Mouse (Mus musculus): Measurements from ENCODE around the gene Swsap1. TPM values are rescaled to one million over a fixed set of nuclear protein-coding genes. Genes with fewer than 3 reads are reported as not detected.

The Swsap1 gene
- total RNA-seq (2021): 10 to 100 TPM; 14.7 to 15.9 TPM

DNA sequence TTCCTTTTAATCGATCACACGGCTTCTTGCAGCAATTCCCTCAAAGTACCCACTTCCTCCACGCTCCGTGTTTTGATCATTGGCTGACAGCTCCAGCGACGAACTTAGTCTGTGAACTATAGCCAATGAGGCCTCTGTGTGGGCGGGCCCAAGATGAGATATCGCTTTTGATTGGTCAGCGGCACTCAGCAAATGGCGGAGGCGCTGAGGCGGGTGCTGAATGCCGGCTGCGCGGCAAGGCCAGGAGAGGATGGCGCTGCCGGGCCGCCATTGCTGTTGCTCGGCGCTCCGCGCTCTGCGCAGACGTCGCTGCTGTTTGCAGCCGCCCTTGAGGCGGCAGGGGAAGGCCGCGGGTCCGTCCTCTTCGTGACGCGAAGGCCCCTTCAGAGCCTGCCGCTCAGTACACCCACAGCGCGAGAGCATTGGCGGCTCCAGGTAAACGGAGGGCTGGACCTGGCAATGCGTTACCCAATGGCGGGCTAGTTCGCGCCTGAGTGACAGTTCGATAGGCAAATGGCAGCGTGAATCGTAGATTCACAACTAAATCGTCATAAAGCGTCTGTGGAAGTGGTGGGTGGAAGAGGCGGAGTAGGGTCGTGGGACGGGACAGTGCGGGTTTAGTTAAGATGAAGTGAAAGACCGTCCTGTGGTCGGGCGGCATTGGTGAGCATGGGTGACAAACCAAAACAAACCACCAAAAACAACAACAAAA is at the start of gene Swsap1:
Gene Swsap1 (plus strand): TSS at position 186 of the 712 bp plus-strand sequence.
- DNase-seq: peak; percentile 99

DNA sequence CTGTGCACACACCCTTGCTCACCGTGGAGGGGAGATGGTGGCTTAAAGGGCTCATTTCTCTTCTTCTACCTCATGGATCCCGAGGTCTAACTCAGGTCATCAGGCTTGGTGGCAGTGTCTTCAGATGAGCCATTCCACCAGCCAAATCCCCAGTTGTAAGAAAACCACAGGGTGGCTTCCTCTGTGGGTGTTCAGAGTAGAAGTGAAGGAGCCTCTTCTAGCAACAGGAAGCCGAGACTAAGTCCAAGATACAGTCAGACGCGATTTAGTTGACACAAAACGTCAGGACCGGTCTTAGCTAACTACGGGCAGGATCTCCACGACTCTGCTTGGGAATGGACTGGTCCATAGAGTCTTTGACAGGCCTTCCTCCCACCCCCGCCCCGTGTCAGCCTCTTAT is 47.3 kb upstream of the Swsap1 start:
- DNase-seq: no peak

DNA sequence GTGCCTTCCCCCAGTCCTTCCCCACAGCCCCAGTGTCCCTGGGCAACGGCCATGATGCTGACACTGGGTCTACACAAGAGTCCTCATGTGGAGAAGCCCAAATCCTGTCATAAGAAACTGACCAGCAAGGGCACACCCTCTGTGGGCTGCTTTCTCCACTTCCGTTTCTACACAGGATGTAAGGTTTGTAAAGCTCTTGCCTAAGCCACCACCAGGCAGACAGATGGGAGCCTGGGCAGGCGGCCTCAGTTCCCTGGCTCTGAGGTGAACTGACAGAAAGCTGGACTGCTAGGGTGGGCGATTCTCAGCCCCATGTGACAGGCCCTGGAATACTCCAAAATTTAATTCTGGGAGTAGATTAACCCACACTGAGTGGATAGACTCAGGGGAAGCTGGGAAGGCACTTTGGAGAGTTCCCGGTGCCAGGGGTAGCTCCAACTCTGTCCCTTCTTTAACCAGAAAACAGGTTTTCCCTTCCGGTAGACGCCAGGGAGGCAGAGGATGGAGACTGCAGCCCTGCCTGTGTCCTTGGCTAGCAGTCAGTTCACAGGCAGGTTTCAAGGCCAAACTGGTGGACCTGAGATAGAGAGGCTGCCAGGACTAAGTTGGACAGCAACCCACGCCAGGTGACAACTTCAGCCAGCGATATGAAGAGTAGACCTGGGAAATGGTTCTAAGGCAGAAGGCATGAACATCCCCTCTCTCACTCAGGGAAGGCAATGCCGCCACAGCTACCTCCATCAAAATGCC is 45.9 kb upstream of the Swsap1 start:
- no peak for DNase-seq

DNA sequence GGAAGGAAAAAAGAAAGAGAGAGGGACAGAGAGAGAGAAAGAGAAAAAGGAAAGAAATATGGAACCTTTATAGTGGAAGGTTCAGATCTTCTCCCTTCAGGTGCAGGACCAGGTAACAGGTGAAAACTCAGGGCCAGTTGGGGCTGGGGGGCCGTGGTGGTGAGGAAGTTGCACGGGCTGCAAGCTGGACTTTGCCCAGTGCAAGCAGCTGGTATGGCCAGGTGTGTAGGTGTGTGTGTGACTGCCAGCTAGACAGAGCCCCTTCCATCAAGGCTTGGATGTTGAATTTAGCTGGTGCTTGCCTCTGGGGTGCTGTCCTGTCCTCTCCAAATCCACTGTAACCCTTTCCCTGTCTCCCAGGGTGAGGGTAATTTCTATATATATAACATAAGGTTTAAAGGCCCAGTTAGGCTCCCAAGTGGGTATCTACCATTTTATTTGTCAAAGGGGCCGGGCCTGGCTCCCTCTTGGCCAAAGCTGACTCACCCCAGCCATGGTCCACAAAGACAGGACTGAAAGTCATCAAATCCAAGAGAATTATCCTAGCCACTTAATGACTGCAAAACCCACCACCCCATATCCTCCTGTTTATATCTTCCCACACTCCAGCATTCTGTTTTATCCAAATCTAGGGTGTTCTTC is 38.6 kb upstream of the Swsap1 start:
- DNase-seq: peak in 1 of 2 experiments; percentile 30

DNA sequence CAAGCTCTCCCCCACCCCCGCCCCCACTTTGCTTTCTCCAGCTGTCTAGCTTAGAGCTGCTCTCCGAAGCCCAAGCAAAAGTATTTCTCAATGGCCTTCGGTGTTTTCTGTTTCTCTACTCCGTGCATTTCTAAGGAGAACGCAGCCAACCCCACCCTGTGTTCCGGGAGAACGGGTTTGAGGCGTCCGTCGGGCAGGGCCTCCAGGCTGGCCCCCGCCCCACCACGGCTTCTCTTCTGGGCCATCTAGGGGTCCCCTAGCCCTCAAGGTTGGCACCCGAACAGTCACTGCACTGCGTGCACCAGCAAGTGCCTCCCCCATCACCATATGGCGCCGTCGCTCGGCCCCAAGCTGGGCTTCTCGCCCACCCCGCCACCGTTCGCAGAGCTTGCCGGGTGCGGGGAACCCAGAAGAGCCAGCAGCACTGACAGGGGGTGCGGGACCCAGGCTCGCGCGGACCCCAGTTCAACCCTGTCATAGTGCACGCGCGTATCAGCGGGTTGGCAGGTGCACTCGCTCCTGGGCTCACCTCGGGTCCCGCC is 38.0 kb upstream of the Swsap1 start:
- peak; percentile 87 for DNase-seq

DNA sequence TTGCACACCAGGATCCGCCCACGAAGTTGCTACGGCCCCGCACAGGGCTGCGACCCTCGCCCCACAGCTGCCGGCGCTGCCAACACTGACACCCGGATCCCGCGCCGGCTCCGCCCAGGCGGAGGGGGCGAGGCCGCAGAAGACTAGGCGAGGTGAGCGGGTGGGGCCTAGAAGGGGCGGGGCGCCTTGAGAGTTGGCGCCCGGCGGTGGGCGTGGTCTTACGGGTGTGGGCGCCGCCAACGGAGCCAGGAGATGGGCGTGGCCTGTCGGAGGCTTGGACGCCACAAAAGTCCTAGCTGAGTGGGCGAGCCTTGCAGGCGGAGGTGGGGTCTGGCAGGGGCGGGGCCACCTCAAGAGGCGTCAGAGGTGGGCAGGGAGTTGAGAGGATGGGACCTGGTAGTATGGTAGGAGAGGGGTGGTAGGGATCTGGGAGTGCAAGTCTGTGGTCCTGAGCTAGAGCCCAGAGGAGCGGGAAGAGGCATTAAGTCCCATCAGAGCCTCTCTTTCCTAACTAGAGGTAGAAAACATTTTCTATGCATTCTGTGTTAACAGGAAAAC is 37.4 kb upstream of the Swsap1 start, which contains the start of gene Rab3d:
Gene Rab3d (minus strand): TSS at position 158 of the 558 bp plus-strand sequence.
- DNase-seq: peak; percentile 87 to 89

DNA sequence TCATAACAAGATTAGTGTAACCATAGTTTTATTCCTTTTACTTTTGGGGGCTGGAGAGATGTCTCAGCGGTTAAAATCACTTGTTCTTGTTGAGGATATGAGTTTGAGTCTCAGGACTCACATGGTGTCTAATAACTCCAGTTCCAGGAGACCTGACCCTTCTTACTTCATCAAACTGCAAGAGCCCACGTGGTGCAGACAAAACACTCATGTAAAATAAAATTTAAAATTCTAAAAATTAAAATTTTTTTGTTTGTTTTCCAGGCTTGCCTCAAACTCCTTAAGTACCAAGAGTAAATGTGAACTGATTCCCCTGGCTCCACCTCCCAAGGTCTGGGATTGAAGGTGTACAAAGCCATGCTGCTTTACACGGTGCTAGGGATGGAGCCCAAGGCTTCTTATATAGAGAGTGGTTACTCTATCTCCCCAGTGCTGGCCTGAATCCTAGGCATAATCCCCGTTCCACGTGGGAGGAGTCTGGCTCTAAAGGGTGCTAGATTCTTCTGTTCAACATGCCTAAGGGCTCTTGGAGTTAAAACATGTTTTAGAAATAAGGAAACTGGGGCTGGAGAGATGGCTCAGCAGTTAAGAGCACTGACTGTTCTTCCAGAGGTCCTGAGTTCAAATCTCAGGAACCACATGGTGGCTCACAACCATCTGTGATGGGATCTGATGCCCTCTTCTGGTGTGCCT is 36.7 kb upstream of the Swsap1 start:
- no peak for DNase-seq

DNA sequence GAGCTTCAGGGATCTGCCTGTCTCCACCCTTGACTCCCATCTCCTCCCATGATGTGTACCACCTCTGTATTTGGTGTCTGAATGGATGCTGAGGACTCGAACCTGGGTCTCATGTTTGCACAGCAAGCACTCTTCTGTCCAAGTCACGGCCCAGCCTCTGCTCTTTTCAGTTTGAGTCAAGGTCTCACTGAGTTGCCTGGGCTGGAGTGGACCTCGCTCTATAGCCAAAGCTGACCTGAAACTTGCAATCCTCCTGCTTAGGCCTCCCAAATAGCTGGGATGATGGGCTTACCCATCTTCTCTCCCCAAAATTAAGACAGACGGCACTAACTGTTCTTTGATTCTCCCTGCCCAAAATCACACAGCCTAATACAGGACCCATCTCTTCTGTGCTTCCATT is 32.5 kb upstream of the Swsap1 start:
- DNase-seq: no peak

DNA sequence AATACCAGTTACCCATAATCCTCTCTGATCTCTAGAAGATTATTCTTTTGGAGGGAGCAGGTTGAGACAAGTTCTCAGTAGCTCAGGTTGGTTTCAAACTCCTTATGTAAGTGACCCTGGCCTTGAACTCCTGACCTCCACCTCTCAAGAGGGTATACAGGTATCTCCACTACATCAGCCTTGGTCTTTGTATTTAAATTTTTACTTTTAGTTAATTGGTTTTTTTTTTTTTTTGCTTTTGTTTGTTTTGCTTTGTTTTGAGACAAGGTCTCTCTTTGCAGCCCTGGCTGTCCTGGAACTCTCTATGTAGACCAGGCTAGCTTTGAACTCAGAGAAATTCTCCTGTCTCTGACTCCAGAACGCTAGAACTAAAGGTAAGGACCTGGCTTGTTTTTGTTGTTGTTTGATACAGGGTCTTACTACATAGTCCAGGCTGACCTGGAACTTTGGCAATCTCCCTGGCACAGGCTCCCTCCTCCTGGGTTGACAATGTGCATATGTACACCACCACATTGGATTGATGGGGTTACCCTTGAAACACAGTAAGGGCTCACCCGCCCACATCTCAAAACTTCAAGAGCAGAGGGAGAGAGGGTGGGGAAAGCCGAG is 32.0 kb upstream of the Swsap1 start:
- DNase-seq: no peak

DNA sequence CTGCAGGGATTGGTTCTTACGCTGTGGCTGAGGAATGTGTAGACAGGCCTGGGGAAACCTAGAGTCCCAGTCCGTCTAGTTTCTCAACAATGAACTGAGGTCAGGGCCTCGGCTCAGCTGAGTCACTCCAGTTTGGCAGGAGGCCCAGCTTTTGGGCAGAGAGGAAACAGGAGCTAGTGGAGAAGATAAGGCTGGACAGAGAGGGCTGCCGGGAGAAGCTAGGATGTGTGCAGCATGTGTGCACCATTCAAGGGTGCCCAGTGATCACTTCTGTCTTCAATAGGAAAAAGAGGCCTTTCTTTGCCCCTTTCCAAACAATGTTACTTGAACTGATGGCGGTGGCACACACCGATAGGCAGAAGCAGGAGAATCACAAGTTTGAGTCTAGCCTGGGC is 31.5 kb upstream of the Swsap1 start:
- DNase-seq: no peak

DNA sequence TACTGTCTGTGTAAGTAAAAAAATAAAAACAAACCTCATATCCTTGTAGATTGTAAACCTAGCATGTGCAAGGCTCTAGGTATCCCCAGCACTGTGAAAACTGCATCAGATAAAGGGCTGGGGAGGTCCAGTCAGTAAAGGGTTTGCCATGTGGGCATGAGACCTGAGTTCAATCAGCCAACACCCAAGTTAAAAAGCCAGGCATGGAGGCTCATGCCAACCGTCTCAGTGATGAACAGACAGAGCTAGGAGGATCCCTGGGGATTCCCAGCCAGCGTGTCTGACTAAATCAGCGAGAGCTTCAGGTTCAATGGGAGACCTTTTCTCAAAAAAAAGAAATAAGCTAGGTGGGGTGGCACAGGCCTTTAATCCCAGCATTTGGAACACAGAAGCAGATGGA is 30.5 kb upstream of the Swsap1 start:
- DNase-seq: no peak

DNA sequence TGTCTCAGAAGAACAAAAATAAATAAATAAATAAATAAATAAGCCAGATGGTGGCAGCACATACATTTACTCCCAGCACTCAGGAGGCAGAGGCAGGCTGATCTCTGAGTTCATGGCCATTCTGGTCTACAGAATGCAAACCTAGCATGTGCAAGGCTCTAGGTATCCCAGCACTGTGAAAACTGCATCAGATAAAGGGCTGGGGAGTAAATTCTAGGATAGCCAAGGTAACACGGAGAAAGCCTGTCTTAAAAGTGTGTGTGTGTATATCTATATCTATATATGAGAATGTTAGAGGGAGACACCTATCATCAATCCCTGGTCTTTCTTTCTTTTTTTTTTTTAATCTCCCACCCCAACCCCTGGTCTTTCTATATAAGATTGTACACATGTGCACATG is 30.0 kb upstream of the Swsap1 start:
- no peak for DNase-seq

DNA sequence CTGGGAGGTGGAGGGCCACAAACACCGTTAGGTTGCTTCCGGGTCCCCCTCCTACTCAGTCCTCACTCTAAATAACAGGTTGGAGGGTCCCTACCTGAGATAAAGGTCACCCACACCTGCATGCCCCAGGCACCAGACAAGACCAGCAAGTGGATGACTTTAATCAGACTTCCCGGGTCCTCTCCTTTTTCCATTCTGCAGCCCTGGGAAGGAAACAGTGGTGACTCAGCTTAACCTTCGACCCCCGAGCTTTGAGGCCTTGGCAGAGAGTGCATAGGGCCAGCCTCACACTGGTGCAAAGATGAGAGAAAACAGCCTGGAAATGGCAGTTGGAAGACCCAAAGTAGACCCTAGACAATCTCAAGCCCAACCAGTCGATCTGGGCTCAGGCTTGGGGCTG is 29.4 kb upstream of the Swsap1 start:
- DNase-seq: no peak

DNA sequence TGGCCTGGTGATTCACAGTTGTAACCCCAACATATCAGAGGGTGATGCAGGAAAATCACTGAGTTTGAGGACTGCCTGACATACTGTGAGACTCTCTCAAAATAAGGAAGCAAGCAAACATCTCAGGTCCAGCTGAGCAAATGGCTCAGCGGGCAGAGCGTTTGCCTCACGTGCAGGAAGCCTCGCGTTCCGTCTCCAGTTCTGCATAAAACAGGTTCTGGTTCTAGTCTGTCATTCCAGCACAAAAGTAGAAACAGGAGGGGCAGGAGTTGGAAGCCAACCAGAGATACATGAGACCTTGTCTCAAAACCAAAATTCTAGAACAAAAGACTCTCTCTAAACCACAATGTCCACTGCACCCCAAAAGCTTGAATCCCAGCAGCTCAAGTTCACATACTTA is 28.8 kb upstream of the Swsap1 start:
- no peak for DNase-seq

DNA sequence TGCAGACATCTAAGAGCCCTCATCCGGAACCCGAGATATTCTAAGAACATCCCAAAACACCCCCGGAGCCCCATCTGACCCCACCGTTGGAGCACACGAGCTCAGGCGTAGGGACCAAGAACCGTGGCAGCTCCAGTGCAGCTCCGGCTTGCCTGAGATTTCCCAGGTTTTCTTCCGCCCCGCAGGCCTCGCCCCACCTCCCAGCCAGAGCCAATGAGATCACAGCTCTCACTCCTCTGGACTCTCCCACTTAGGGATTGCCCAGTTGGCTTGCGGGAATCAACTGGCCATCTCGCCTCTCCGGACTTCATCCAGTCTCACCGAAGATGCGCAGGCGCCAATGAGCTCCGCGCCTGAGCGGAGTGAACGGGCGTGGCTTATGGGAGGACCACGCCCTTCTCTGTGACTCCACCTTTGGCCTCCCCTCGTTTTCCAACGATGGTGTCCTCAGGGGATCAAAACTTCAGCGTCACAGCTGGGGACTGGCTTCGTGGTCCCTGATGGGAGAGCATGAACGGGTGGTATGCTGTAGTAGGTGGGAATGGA is 28.3 kb upstream of the Swsap1 start, which contains the start of the genes Ccdc159 and Tmem205:
Gene Ccdc159 (plus strand): TSS at position 264 of the 546 bp plus-strand sequence.
Gene Tmem205 (minus strand): TSS at position 349 of the 546 bp plus-strand sequence.
- peak; percentile 89 to 92 for DNase-seq

DNA sequence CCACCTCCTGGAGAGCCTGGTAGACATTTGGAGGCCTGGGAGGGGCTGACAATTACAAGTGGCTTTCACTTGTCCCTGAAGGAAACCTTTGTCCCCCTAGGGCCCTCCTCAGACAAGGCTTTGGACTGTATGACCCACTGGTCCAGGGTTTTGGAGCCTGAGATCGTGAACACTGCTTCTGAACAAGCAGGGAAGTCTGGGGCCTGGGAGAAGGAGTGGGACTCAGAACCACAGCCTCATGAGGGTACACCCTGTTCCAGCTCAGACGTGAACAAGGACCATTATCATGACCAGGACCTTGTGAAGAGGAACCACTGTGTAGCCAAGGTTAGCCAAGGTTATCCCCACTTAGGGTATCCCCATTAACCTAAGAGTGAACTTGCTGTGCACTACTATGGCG is 26.3 kb upstream of the Swsap1 start:
- DNase-seq: no peak

DNA sequence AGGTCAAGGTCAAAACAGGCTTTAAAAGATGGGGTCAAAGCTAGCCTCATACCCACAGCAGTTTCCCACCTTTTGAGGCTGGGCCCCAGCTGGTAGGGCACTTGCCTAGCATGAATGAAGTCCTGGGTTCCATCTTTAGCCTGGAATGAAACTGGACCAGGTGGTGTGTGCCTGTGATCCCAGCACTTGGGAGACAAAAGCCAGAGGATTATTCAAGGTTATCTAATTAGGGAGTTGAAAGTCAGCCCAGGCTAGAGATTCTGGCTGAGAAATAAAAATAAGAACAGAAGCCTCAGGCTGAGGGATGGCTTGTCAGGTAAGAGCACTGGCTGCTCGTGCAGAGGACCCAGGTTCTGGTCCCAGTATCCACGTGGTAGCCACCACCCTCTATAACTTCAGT is 23.5 kb upstream of the Swsap1 start:
- DNase-seq: no peak

DNA sequence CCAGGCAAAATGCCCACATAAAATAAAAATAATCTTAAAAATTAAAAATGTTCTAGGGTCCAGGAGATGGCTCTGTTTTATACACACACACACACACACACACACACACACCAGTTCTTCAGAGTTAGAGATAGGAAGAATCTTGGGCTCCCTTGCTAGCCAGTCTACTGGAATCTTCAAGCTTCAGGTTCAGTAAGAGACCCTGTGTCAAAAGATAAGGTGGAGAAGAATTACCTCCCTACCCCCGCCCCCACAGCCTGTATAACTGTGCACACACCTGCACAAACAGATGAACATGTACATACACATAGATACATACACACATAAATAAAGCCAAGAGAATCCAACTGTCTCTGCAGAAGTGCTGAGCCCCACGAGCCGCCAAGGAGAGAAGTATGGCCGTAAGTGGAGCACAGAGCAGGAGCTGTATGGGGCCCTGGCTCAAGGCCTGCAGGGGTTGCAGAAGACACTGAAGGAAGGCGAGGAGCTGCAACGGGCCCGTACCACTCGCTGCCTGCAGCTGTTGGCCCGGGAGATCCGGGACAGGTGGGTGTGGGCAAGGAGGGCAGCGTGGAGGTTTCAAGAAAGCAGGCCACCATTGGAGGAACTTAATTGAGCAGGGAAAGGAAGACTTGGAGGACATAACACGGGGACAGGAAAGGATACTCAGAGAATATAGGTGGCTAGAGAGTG is 23.0 kb upstream of the Swsap1 start:
- DNase-seq: no peak

DNA sequence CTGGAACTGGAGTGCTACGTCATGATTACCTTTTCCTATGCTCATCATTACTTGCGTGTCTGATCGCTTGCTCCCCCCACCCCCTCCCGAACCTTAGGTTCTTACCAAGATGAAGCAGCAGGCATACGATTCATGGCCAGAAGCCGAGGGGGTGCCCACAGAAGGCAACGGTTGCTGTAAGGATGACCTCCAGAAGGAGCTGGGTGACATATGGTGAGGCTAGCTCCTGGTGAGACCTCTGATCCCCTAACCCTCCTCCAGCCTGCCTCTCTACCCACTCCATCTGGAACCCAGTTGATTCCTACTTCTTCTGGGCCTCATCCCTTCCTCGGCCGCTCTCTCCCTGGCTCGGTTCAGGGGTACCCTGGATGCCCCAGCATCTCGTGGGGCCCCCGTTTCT is 21.5 kb upstream of the Swsap1 start:
- DNase-seq: no peak

DNA sequence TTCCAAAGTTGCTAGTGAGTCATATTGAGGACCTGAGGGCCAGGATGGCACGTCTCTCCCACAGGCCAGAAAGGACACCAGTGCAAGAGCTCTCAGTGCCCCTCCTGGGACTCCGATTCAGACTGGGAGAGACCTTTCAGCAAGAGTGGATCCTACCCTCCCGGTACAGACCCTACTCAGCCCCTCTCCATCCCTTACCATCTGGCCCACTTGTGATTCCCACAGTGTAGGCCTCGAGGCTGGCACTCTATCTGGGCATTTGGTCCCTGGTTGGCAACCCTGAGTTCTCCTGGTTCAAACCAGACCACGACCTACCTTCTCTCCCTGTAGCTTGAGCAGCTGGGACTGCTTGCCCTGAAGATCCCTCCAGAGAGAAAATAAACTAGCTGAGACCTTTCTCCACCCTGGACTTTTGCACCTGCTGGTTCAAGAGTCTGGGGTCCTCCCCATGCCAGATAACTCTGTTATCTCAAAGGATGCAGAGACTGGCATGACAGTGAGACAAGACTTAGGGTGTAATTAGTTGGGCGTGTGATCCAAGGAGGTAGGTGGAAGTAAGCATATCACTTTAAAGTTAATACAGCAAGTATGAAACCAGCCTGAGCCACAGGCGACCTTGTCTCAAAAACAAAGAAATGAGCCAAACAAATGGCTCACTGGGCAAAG is 20.0 kb upstream of the Swsap1 start:
- DNase-seq: no peak
